Mouse (Mus musculus) brain, embryonic 14.5 days (tissue): Measurements from ENCODE around the gene Gpr15. TPM values are rescaled to one million over a fixed set of nuclear protein-coding genes. Genes with fewer than 3 reads are reported as not detected.

Source experiments
- DNase-seq: peaks from one replicate; pipeline ENCODE4 v3.0.0-alpha.2; 2011; ENCODE audit warnings: low read depth
- CTCF ChIP-seq: fragments of 200-500 bp; IDR thresholded peaks from 2 replicates; pipeline ENCODE4 v1.5.1; 2012; ENCODE audit warnings: inconsistent platforms, mild to moderate bottlenecking, moderate library complexity, borderline replicate concordance; ENCODE audit not compliant: insufficient read depth, insufficient read length; ENCODE audit errors: extremely low read depth
- POLR2A ChIP-seq: fragments of 200-500 bp; IDR thresholded peaks from 2 replicates; pipeline ENCODE4 v1.6.1; 2012; ENCODE audit warnings: mild to moderate bottlenecking, inconsistent platforms, borderline replicate concordance; ENCODE audit not compliant: poor library complexity, insufficient read depth, insufficient read length, severe bottlenecking; ENCODE audit errors: extremely low read depth
- polyA plus RNA-seq: library from polyadenylated mRNA; depleted of rRNA; stranded (reverse); fragments of >200 nt; gene quantifications from 2 replicates; pipeline ENCODE4 v1.2.3, GENCODE M21; 2012; rRNA removed

The Gpr15 gene
- polyA plus RNA-seq, 1 experiment: 0.05 TPM

DNA sequence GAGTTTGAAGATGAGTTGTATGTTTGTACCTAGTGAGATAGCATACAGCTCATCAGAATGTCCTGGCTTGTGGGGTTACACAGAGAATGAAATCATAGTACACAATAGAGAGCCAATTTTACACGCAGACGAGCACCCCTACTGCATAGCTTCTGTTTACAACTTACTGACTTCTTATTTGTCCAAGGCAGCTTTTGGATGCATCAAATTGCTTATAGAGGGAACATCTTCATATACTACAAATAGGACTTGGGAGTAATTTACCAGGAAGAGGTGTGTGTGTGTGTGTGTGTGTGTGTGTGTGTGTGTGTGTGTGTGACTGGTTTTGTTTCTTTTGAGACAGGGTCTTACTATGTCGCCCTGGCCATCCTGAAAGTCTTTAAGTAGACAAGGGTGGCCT lies 50.3 kb downstream of the Gpr15 start:
- TF ChIP-seq CTCF: no peak
- TF ChIP-seq POLR2A: no peak
- DNase-seq: no peak

Other genes with a start within 250 kb of the Gpr15 start
- gene St3gal6, start 194.8 kb downstream of the Gpr15 start, polyA plus RNA-seq: 7.2 and 8.5 TPM in 2 replicates
- gene Gm813, start 102.1 kb downstream of the Gpr15 start, polyA plus RNA-seq: not detected in 2 replicates
- gene E330017A01Rik, start 80.3 kb downstream of the Gpr15 start, polyA plus RNA-seq: not detected in 2 replicates
- 13.4 and 13.9 TPM in 2 replicates for gene Cpox, start 48.8 kb downstream of the Gpr15 start, polyA plus RNA-seq
- 102 and 108 TPM in 2 replicates for gene Cldnd1, start 8.8 kb upstream of the Gpr15 start, polyA plus RNA-seq
- gene Olfr172, start 44.1 kb upstream of the Gpr15 start, polyA plus RNA-seq: not detected in 2 replicates
- gene Olfr173, start 81.2 kb upstream of the Gpr15 start, polyA plus RNA-seq: not detected in 2 replicates
- gene Olfr175-ps1, start 107.7 kb upstream of the Gpr15 start, polyA plus RNA-seq: not detected in 2 replicates
- gene Olfr177, start 155.7 kb upstream of the Gpr15 start, polyA plus RNA-seq: not detected in 2 replicates
- gene Olfr178, start 173.0 kb upstream of the Gpr15 start, polyA plus RNA-seq: not detected in 2 replicates
- not detected in 2 replicates for gene Olfr181, start 209.7 kb upstream of the Gpr15 start, polyA plus RNA-seq
- not detected in 2 replicates for gene Olfr180, start 210.3 kb upstream of the Gpr15 start, polyA plus RNA-seq